Mouse (Mus musculus): ENCODE data around the gene Pxk. TPM values are rescaled to one million over a fixed set of nuclear protein-coding genes. Genes with fewer than 3 reads are reported as not detected.
"Not testable (repeated sequence)": the region's sequence is repeated elsewhere in the genome, so short reads cannot be mapped to it uniquely, and the experiment has no call there.

Pxk gene
- polyA plus RNA-seq, 1 experiment from 2014 or later, result 62.0 TPM

- TF ChIP-seq CTCF (IDR thresholded peaks at IDR 0.05; ENCODE audit: low read depth), result no peak
- no peak overlapping the region for H3K4me2 ChIP-seq (replicated peaks; ENCODE audit: low read depth)
- WGBS, result 92% methylated on average over 5 of the region's 5 CpGs
- H3K36me3 ChIP-seq (ENCODE audit: control insufficient read depth, insufficient read depth), result peaks cover 20% of the 10 kb centered on the region
- no peak overlapping the region for H3K27ac ChIP-seq (ENCODE audit: low read depth, low read length)
- H3K27me3 ChIP-seq (replicated peaks; ENCODE audit: control insufficient read depth, insufficient read depth, low read length), result no peaks in the 10 kb centered on the region
- ATAC-seq, result no peak
- H3K4me3 ChIP-seq (ENCODE audit: low read depth, low read length), result no peak overlapping the region
- H3K4me1 ChIP-seq (replicated peaks; ENCODE audit: control insufficient read depth, insufficient read depth, low read length), result no peaks in the 10 kb centered on the region
- no peak overlapping the region for H3K9ac ChIP-seq (ENCODE audit: low read depth, low read length)
- no peaks in the 10 kb centered on the region for H3K9me3 ChIP-seq (ENCODE audit: control insufficient read depth)
These were observed 21.4 kb downstream of the Pxk start for GRCm38 (mm10) chr14:8119454-8119853.

- no peak overlapping the region for H3K9ac ChIP-seq (ENCODE audit: low read depth, low read length)
- H3K27me3 ChIP-seq (replicated peaks; ENCODE audit: control insufficient read depth, insufficient read depth, low read length), result no peaks in the 10 kb centered on the region
- 84% methylated on average over 3 of the region's 3 CpGs for WGBS
- no peaks in the 10 kb centered on the region for H3K4me1 ChIP-seq (replicated peaks; ENCODE audit: control insufficient read depth, insufficient read depth, low read length)
- TF ChIP-seq CTCF (IDR thresholded peaks at IDR 0.05; ENCODE audit: low read depth), result no peak
- no peak for ATAC-seq
- H3K27ac ChIP-seq (ENCODE audit: low read depth, low read length), result no peak overlapping the region
- no peak overlapping the region for H3K4me3 ChIP-seq (ENCODE audit: low read depth, low read length)
- H3K36me3 ChIP-seq (ENCODE audit: control insufficient read depth, insufficient read depth), result peaks cover 20% of the 10 kb centered on the region
- H3K9me3 ChIP-seq (ENCODE audit: control insufficient read depth), result no peaks in the 10 kb centered on the region
- no peak overlapping the region for H3K4me2 ChIP-seq (replicated peaks; ENCODE audit: low read depth)
These were observed 21.9 kb downstream of the Pxk start for GRCm38 (mm10) chr14:8119904-8120303.

- WGBS, result 78% methylated on average over 7 of the region's 7 CpGs
- ATAC-seq, result no peak
- H3K27me3 ChIP-seq (replicated peaks; ENCODE audit: control insufficient read depth, insufficient read depth, low read length), result no peaks in the 10 kb centered on the region
These were observed 25.1 kb downstream of the Pxk start for GRCm38 (mm10) chr14:8123141-8123540.

GRCm38 (mm10) chr14:8123611-8124010 lies 25.6 kb downstream of the Pxk start:
- H3K9ac ChIP-seq (ENCODE audit: low read depth, low read length); ATAC-seq; H3K27ac ChIP-seq (ENCODE audit: low read depth, low read length); H3K4me3 ChIP-seq (ENCODE audit: low read depth, low read length); H3K4me2 ChIP-seq (replicated peaks; ENCODE audit: low read depth); H3K4me1 ChIP-seq (replicated peaks; ENCODE audit: control insufficient read depth, insufficient read depth, low read length); H3K9me3 ChIP-seq (ENCODE audit: control insufficient read depth); H3K27me3 ChIP-seq (replicated peaks; ENCODE audit: control insufficient read depth, insufficient read depth, low read length): not testable (repeated sequence)
- H3K36me3 ChIP-seq (ENCODE audit: control insufficient read depth, insufficient read depth), result peaks cover 29% of the 10 kb centered on the region
- 91% methylated on average over 10 of the region's 10 CpGs for WGBS

More at GRCm38 (mm10) chr14:8123141-8123540, 25.1 kb downstream of the Pxk start:
- no peak overlapping the region for H3K4me2 ChIP-seq (replicated peaks; ENCODE audit: low read depth)
- no peaks in the 10 kb centered on the region for H3K4me1 ChIP-seq (replicated peaks; ENCODE audit: control insufficient read depth, insufficient read depth, low read length)
- H3K9me3 ChIP-seq (ENCODE audit: control insufficient read depth), result no peaks in the 10 kb centered on the region
- H3K36me3 ChIP-seq (ENCODE audit: control insufficient read depth, insufficient read depth), result peaks cover 29% of the 10 kb centered on the region
- no peak overlapping the region for H3K4me3 ChIP-seq (ENCODE audit: low read depth, low read length)
- no peak overlapping the region for H3K27ac ChIP-seq (ENCODE audit: low read depth, low read length)
- no peak overlapping the region for H3K9ac ChIP-seq (ENCODE audit: low read depth, low read length)
- no peak for TF ChIP-seq CTCF (IDR thresholded peaks at IDR 0.05; ENCODE audit: low read depth)

GRCm38 (mm10) chr14:8124046-8124881 lies 26.3 kb downstream of the Pxk start:
- no peaks in the 10 kb centered on the region for H3K27me3 ChIP-seq (replicated peaks; ENCODE audit: control insufficient read depth, insufficient read depth, low read length)
- no peak for ATAC-seq
- TF ChIP-seq CTCF (IDR thresholded peaks at IDR 0.05; ENCODE audit: low read depth), result no peak
- H3K9ac ChIP-seq (ENCODE audit: low read depth, low read length), result no peak overlapping the region
- peaks cover 29% of the 10 kb centered on the region for H3K36me3 ChIP-seq (ENCODE audit: control insufficient read depth, insufficient read depth)
- no peaks in the 10 kb centered on the region for H3K4me1 ChIP-seq (replicated peaks; ENCODE audit: control insufficient read depth, insufficient read depth, low read length)
- H3K4me3 ChIP-seq (ENCODE audit: low read depth, low read length), result no peak overlapping the region
- no peak overlapping the region for H3K27ac ChIP-seq (ENCODE audit: low read depth, low read length)
- 74% methylated on average over 7 of the region's 7 CpGs for WGBS
- H3K9me3 ChIP-seq (ENCODE audit: control insufficient read depth), result no peaks in the 10 kb centered on the region
- no peak overlapping the region for H3K4me2 ChIP-seq (replicated peaks; ENCODE audit: low read depth)

- Histone ChIP-seq H3K4me1 (replicated peaks; ENCODE audit: control insufficient read depth, insufficient read depth, low read length) (0 out of 2 replicates have a peak, but pooled peaks cover under 1% of the 10 kb centered on the region), H3K27ac (ENCODE audit: low read depth, low read length) (no peak overlapping the region), H3K27me3 (replicated peaks; ENCODE audit: control insufficient read depth, insufficient read depth, low read length) (no peaks in the 10 kb centered on the region), H3K9me3 (ENCODE audit: control insufficient read depth) (no peaks in the 10 kb centered on the region), H3K4me2 (replicated peaks; ENCODE audit: low read depth) (no peak overlapping the region), H3K4me3 (ENCODE audit: low read depth, low read length) (no peak overlapping the region), H3K36me3 (ENCODE audit: control insufficient read depth, insufficient read depth) (peaks cover 39% of the 10 kb centered on the region), H3K9ac (ENCODE audit: low read depth, low read length) (no peak overlapping the region)
- no peak for TF ChIP-seq CTCF (IDR thresholded peaks at IDR 0.05; ENCODE audit: low read depth)
- no peak for ATAC-seq
- WGBS, result 68% methylated on average over 5 of the region's 5 CpGs
These were observed 30.0 kb downstream of the Pxk start for GRCm38 (mm10) chr14:8127971-8128370.

Data from intestine, postnatal 0 days (tissue).